Mouse (Mus musculus) spleen, postnatal 14 days (tissue): Measurements from ENCODE around the gene Mum1.
"Not testable (repeated sequence)": the region's sequence is repeated elsewhere in the genome, so short reads cannot be mapped to it uniquely, and the experiment has no call there.

Experiments
- DNase-seq, 2 experiments: peaks; one replicate each; pipeline ENCODE4 v3.0.0; 2021 to 2022; ENCODE audit warnings: low spot score in 2 of 2

Mum1 gene

GRCm38 (mm10) chr10:80208248-80208647, 18.0 kb upstream of the Mum1 start:
- no peak for DNase-seq

- no peak for DNase-seq
These were observed 17.3 kb upstream of the Mum1 start for GRCm38 (mm10) chr10:80208841-80209371.

GRCm38 (mm10) chr10:80211547-80212103, 14.6 kb upstream of the Mum1 start:
- not testable (repeated sequence) for DNase-seq

- DNase-seq = no peak
These were observed 11.0 kb upstream of the Mum1 start for GRCm38 (mm10) chr10:80215048-80215772.

GRCm38 (mm10) chr10:80220676-80221075, 5.6 kb upstream of the Mum1 start:
- no peak for DNase-seq

GRCm38 (mm10) chr10:80223137-80223536, 3.1 kb upstream of the Mum1 start:
- not testable (repeated sequence) for DNase-seq

- no peak for DNase-seq
These were observed 191 bp upstream of the Mum1 start for GRCm38 (mm10) chr10:80226071-80226415.

- DNase-seq = no peak
These were observed 919 bp downstream of the Mum1 start for GRCm38 (mm10) chr10:80227166-80227539.

- no peak for DNase-seq
These were observed 1.9 kb downstream of the Mum1 start for GRCm38 (mm10) chr10:80227877-80228775.

GRCm38 (mm10) chr10:80236145-80236825, 10.1 kb downstream of the Mum1 start:
- DNase-seq = no peak

- no peak for DNase-seq
These were observed 10.8 kb downstream of the Mum1 start for GRCm38 (mm10) chr10:80237020-80237419.

- no peak for DNase-seq
These were observed 12.1 kb downstream of the Mum1 start for GRCm38 (mm10) chr10:80238306-80238705.

GRCm38 (mm10) chr10:80239791-80240190, 13.6 kb downstream of the Mum1 start:
- DNase-seq = no peak

GRCm38 (mm10) chr10:80242088-80242487, 15.9 kb downstream of the Mum1 start:
- no peak for DNase-seq

GRCm38 (mm10) chr10:80242607-80243006, 16.4 kb downstream of the Mum1 start:
- no peak for DNase-seq

GRCm38 (mm10) chr10:80244791-80245399, 18.7 kb downstream of the Mum1 start:
- DNase-seq = no peak

GRCm38 (mm10) chr10:80245600-80245999, 19.4 kb downstream of the Mum1 start:
- peak; percentile 52 to 78 for DNase-seq

GRCm38 (mm10) chr10:80247849-80248248, 21.6 kb downstream of the Mum1 start:
- DNase-seq = no peak

- not testable (repeated sequence) for DNase-seq
These were observed 22.2 kb downstream of the Mum1 start for GRCm38 (mm10) chr10:80248437-80248836.

- DNase-seq = peak; percentile 91 to 93
These were observed 22.9 kb downstream of the Mum1 start, which contains the start of gene Ndufs7 for GRCm38 (mm10) chr10:80248971-80249640. Gene Ndufs7 (plus strand): TSS chr10:80249121.

- no peak for DNase-seq
These were observed 23.8 kb downstream of the Mum1 start for GRCm38 (mm10) chr10:80250059-80250458.
